Mouse (Mus musculus) left cerebral cortex, adult 8-10 months (tissue): ENCODE data around the gene Smim12. TPM values are rescaled to one million over a fixed set of nuclear protein-coding genes. Genes with fewer than 3 reads are reported as not detected.

Source experiments
- DNase-seq, 2 experiments: peaks; one replicate each; pipeline ENCODE4 v3.0.0; 2022; ENCODE audit warnings: low spot score in 2 of 2
- total RNA-seq, 4 experiments: library from RNA; stranded (reverse); gene quantifications; 2 replicates each; pipeline ENCODE4 v1.2.4; 2022

Gene Smim12
- 10 to 100 TPM; 56.2 to 58.6 (median 58.4) TPM for total RNA-seq

DNA sequence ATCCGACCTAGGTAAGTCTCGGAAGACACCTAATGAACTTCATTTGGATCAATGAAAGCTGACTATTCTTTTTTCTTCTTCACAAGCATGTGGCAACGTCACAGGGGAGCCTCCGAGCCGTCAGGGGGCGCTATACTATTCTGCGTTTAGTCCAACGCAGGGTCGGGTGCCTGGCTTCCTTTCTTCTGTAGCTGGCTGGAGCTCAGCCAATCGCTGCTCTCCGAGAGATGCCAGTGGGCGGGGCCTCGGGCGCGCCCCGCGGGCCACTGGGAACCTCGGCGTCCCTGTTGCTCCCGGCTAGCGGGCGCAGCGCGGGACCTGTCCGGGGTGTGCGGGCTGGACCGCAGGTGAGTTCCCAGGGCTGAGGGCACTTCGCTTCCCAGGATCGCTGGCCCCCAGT, at the start of gene Smim12:
TSS of gene Smim12 (plus strand) at position 233 of the 400 bp plus-strand sequence.
- DNase-seq, result peak; percentile 96 to 99

GRCm38 (mm10) chr4:127194477-127195269, 48.9 kb upstream of the Smim12 start:
- no peak for DNase-seq

DNA sequence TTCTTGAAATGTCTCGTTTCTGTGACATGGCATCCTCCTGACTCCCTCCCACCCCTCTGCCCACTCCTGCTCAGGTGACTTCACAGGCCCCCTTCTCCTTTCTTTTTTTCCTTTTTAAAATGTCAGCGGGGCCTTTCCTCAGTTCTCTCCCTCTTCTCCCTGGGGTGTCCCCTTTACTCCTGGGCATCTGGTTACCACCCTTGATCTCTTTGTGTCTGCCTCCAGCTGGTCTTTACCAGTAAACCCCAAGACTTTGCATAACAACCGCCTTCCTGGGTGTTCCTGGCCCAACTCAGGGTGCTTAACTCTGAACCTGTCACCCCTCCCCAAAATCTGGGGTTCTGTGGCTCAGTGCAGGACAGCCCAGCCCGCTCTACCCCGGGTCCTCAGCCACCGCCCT, 45.0 kb upstream of the Smim12 start:
- no peak for DNase-seq

DNA sequence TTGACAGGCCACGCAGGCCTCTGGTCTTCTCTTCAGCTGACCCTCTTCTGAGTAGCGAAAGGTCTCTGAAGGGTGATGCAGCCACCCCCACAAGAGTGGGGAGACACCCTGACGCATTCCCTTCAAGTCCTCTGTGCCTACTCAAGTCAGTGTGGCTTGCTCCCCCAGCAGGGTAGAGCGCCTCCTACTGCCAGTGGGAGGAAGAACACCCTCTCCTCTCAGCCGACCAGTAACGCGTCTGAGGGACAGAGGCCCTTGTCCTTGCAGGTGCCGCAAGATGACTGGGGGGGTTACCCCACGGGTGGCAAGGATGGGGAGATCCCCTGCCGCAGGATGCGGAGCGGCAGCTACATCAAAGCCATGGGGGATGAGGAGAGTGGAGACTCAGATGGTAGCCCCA, 44.2 kb upstream of the Smim12 start:
- no peak for DNase-seq

DNA sequence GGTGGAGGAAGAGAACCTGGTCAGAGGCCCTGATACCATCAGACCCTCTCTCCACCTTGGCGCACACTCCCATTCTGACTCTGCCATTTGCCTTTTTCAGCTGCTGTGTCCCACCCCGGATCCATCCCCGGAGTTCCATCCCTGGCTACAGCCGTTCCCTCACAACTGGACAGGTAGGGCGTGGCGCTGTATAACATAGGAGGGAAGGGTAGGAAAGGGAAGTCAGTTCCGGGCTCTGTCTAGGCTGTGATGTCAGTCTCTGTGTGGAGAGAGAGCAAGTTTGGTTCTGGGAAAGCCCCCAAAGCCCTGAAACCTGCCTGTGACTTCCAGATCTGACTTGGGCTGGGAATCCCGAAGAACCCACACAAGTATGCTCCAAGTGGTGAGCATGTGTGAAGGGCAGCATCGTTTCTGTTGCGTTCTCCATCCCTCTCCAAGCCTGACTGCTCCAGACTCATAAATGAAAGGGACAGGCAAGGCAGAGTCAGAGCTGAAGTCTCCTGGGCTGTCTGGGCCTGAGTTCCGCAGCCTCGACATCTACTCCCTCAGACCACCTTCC, 43.3 kb upstream of the Smim12 start:
- no peak for DNase-seq

- DNase-seq, result no peak
Observed at GRCm38 (mm10) chr4:127200769-127201617, 42.6 kb upstream of the Smim12 start.

- no peak for DNase-seq
Observed at GRCm38 (mm10) chr4:127203081-127203480, 40.5 kb upstream of the Smim12 start.

GRCm38 (mm10) chr4:127211318-127211717, 32.3 kb upstream of the Smim12 start:
- DNase-seq, result no peak

GRCm38 (mm10) chr4:127214510-127214909, 29.1 kb upstream of the Smim12 start:
- DNase-seq, result no peak

GRCm38 (mm10) chr4:127215103-127215502, 28.5 kb upstream of the Smim12 start:
- DNase-seq, result no peak

DNA sequence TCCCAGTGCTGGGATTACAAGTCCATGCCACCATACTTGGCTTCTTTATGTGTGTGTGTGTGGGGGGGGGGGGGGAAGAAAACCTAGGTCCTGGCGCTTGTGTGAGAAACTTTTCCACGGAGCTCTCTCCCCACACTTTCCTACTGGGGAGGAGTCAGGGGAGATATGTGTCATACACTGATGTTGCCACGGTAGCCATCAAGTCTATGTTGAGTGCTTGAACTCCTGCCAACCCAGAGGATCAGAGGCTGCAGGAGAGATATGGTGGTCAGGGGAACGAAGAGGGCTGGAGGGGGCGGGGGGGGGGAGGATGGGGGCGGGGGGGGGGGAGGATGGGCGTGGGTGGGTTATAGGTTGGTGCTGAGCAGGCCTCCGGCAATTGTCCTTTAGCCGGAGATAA, 27.8 kb upstream of the Smim12 start:
- no peak for DNase-seq

GRCm38 (mm10) chr4:127216251-127216651, 27.3 kb upstream of the Smim12 start:
- DNase-seq, result no peak

GRCm38 (mm10) chr4:127217048-127217447, 26.5 kb upstream of the Smim12 start:
- no peak for DNase-seq

DNA sequence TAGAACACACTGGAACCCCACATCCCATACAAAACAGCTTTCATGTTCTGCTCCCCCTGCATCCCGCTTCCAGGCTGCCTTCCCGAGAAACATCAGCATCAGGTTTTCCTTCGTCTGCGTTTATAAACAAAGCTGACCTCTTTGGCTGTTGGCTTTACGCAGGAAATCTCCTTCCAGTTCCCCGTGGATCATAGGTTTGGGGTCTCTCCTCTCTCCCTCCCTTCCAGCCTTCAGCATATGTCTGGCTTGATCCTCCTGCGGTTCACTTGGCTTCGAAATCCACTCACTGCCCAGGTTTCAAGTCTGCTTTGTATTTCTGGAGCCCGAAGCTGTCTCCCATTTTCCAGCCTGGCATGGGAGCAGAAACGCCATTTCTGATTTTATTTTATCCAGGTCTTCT, 20.3 kb upstream of the Smim12 start:
- DNase-seq, result no peak

GRCm38 (mm10) chr4:127223755-127224154, 19.8 kb upstream of the Smim12 start:
- DNase-seq, result no peak

DNA sequence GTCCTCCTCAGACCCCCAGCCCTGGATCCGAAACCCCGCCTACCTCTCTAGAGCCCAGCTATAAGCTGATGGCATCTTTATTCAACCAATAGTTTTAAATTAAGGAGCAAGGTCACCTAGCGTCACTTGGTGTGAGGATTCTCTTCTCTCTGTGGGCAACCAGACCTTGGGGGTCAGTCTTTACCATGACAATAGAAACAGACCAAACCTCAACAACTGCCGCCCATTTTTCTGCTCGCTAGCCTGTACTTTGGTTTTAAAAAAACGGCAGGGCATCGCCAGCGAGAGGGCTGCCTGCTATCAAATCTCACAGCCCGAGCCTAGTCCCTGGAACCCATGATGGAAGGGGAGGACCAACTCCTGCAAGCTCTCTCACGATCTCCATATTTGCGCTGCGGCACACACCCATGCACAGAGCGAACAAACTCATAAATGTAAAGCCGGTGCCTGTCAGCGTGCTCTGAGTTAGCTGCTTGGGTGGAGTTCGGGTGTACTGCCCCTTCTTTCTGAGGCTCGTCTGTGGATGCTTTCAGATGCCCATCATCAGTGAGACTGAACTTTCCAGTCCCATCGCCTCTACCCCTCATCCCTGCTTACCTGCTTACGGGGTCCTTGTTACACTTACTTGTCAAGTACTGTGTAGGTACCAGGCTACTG, 19.0 kb upstream of the Smim12 start:
- DNase-seq, result no peak

DNA sequence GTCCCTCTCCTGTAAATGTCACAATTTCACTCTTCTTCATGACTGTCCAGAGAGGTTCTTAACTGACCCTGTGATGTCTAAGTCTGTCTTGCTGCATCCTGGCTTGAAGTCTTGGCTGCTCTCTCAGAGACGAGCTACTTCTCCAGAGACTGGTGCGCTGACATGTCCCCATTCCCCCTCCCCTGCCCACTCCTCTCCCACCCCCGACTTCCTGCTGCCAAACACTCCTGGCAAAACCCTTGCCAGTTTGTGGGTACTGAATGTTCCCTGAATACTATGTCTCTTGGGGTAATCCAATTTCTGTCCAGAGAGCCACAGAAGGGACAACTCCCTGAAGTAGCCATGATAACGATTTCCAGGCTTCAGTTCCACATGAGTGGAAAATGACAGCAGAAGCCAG, 17.5 kb upstream of the Smim12 start:
- DNase-seq, result no peak

DNA sequence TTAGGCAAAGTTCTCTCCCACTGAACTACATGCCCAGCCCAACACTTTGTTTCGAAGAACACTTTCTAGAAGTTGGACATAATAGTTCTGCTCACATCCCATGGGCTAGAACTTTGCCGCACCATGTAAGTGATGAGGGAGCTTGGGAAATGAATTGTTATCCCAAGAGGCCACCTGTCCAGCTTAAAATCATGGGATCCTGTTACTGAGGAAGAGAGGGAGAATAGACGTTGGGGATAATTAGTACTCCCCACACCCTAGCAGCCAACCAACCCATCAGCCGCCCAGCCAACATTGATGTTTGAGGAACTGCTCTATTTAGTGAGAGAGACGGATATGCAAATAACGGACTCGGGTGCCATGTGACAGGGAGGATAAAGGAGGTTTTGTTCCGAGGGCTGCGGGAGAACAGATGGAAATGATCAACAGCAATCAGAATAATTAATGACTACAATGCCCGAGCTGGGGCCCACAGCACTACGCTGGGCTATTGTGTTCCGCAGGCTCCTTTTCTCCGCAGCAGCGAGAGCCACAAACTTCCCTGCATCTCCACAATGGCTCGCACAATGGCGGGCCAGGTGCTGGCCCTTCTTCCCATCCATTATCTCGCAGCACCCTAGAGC, 16.4 kb upstream of the Smim12 start:
- no peak for DNase-seq

DNA sequence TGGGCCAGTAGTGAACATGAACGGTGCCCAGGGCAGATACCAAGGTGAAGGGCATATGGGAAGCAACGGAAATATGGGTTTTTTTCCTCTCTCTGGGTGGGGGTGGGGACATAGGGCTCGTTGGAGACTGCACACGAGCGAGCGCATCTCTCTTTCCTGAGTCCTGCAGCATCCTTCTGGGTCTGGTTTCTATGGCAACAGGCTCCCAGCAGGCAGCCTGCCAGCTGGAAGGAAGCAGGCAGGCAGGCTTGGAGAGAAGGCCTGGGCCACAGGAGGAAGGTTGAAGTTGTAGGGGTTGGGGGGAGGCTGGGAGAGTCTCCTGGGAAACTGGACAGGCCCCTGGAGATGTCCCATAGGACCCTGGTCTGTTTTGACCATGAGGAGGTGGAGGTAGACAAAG, 11.6 kb upstream of the Smim12 start:
- peak in 1 of 2 experiments; percentile 85 for DNase-seq

GRCm38 (mm10) chr4:127232551-127232950, 11.0 kb upstream of the Smim12 start:
- DNase-seq, result no peak

- DNase-seq, result no peak
Observed at GRCm38 (mm10) chr4:127233416-127234125, 10.0 kb upstream of the Smim12 start.
